Mouse (Mus musculus): ENCODE results near the gene Cd300lg. TPM values are rescaled to one million over a fixed set of nuclear protein-coding genes. Genes with fewer than 3 reads are reported as not detected.
A peak's percentile ranks its signal among the peaks of the same experiment; 100 is the strongest.

The Cd300lg gene
- polyA plus RNA-seq, 1 experiment from 2014 or later: 2.0 TPM

GRCm38 (mm10) chr11:102039487-102040137, 1.7 kb upstream of the Cd300lg start:
- peaks cover 6% of the 10 kb centered on the region; the same call in 1 of the 2 replicates for H3K4me1 ChIP-seq (ENCODE audit: control insufficient read depth, insufficient read depth, low read length)
- WGBS: 50% methylated on average over 13 of the region's 13 CpGs
- ATAC-seq: peak; percentile 24; the same call in 1 of the 2 replicates
- no peak overlapping the region for H3K9ac ChIP-seq (ENCODE audit: low read depth, low read length)
- no peaks in the 10 kb centered on the region for H3K27me3 ChIP-seq (replicated peaks; ENCODE audit: control insufficient read depth, insufficient read depth, low read length)
- no peak overlapping the region for H3K27ac ChIP-seq (ENCODE audit: low read length)
- no peak overlapping the region for H3K4me2 ChIP-seq (ENCODE audit: low read depth, low read length)
- H3K4me3 ChIP-seq (ENCODE audit: low read length): no peak overlapping the region
- H3K36me3 ChIP-seq (ENCODE audit: control insufficient read depth, insufficient read depth, low read length): no peaks in the 10 kb centered on the region
- H3K9me3 ChIP-seq (ENCODE audit: control insufficient read depth, low read length): no peaks in the 10 kb centered on the region

GRCm38 (mm10) chr11:102040138-102040524, 1.2 kb upstream of the Cd300lg start:
- no peak overlapping the region for H3K4me2 ChIP-seq (ENCODE audit: low read depth, low read length)
- no peak overlapping the region for H3K4me3 ChIP-seq (ENCODE audit: low read length)
- under 1% methylated on average over 9 of the region's 9 CpGs for WGBS

GRCm38 (mm10) chr11:102040646-102041045, 663 bp upstream of the Cd300lg start:
- Histone ChIP-seq H3K4me2 (ENCODE audit: low read depth, low read length) (no peak overlapping the region), H3K4me1 (ENCODE audit: control insufficient read depth, insufficient read depth, low read length) (peaks cover 6% of the 10 kb centered on the region; the same call in 1 of the 2 replicates), H3K9ac (ENCODE audit: low read depth, low read length) (no peak overlapping the region), H3K4me3 (ENCODE audit: low read length) (no peak overlapping the region), H3K27me3 (replicated peaks; ENCODE audit: control insufficient read depth, insufficient read depth, low read length) (no peaks in the 10 kb centered on the region), H3K9me3 (ENCODE audit: control insufficient read depth, low read length) (no peaks in the 10 kb centered on the region), H3K27ac (ENCODE audit: low read length) (no peak overlapping the region), H3K36me3 (ENCODE audit: control insufficient read depth, insufficient read depth, low read length) (no peaks in the 10 kb centered on the region)
- WGBS: 68% methylated on average over 4 of the region's 4 CpGs
- ATAC-seq: no peak

More at GRCm38 (mm10) chr11:102040138-102040524, 1.2 kb upstream of the Cd300lg start:
- Histone ChIP-seq H3K36me3 (ENCODE audit: control insufficient read depth, insufficient read depth, low read length) (no peaks in the 10 kb centered on the region), H3K27ac (ENCODE audit: low read length) (no peak overlapping the region), H3K27me3 (replicated peaks; ENCODE audit: control insufficient read depth, insufficient read depth, low read length) (no peaks in the 10 kb centered on the region), H3K4me1 (ENCODE audit: control insufficient read depth, insufficient read depth, low read length) (peaks cover 6% of the 10 kb centered on the region; the same call in 1 of the 2 replicates), H3K9ac (ENCODE audit: low read depth, low read length) (no peak overlapping the region), H3K9me3 (ENCODE audit: control insufficient read depth, low read length) (no peaks in the 10 kb centered on the region)
- ATAC-seq: peak; percentile 94

GRCm38 (mm10) chr11:102042971-102043370, 1.7 kb downstream of the Cd300lg start:
- Histone ChIP-seq H3K9ac (ENCODE audit: low read depth, low read length) (no peak overlapping the region), H3K27ac (ENCODE audit: low read length) (no peak overlapping the region), H3K4me1 (ENCODE audit: control insufficient read depth, insufficient read depth, low read length) (peaks cover 6% of the 10 kb centered on the region; the same call in 1 of the 2 replicates), H3K4me3 (ENCODE audit: low read length) (no peak overlapping the region), H3K36me3 (ENCODE audit: control insufficient read depth, insufficient read depth, low read length) (no peaks in the 10 kb centered on the region), H3K4me2 (ENCODE audit: low read depth, low read length) (no peak overlapping the region), H3K27me3 (replicated peaks; ENCODE audit: control insufficient read depth, insufficient read depth, low read length) (no peaks in the 10 kb centered on the region), H3K9me3 (ENCODE audit: control insufficient read depth, low read length) (no peaks in the 10 kb centered on the region)
- no peak for ATAC-seq
- WGBS: 92% methylated on average over 13 of the region's 14 CpGs

GRCm38 (mm10) chr11:102043381-102043780, 2.1 kb downstream of the Cd300lg start:
- no peaks in the 10 kb centered on the region for H3K36me3 ChIP-seq (ENCODE audit: control insufficient read depth, insufficient read depth, low read length)
- 88% methylated on average over 6 of the region's 6 CpGs for WGBS
- no peak for ATAC-seq

GRCm38 (mm10) chr11:102044691-102045212, 3.4 kb downstream of the Cd300lg start:
- Histone ChIP-seq H3K4me3 (ENCODE audit: low read length) (no peak overlapping the region), H3K27ac (ENCODE audit: low read length) (no peak overlapping the region), H3K36me3 (ENCODE audit: control insufficient read depth, insufficient read depth, low read length) (no peaks in the 10 kb centered on the region), H3K9me3 (ENCODE audit: control insufficient read depth, low read length) (no peaks in the 10 kb centered on the region), H3K4me2 (ENCODE audit: low read depth, low read length) (no peak overlapping the region), H3K4me1 (ENCODE audit: control insufficient read depth, insufficient read depth, low read length) (peaks cover 3% of the 10 kb centered on the region; the same call in 1 of the 2 replicates), H3K9ac (ENCODE audit: low read depth, low read length) (no peak overlapping the region), H3K27me3 (replicated peaks; ENCODE audit: control insufficient read depth, insufficient read depth, low read length) (no peaks in the 10 kb centered on the region)
- WGBS: 82% methylated on average over 7 of the region's 7 CpGs
- ATAC-seq: no peak

More at GRCm38 (mm10) chr11:102043381-102043780, 2.1 kb downstream of the Cd300lg start:
- H3K27ac ChIP-seq (ENCODE audit: low read length): no peak overlapping the region
- no peak overlapping the region for H3K4me3 ChIP-seq (ENCODE audit: low read length)
- H3K27me3 ChIP-seq (replicated peaks; ENCODE audit: control insufficient read depth, insufficient read depth, low read length): no peaks in the 10 kb centered on the region
- H3K4me1 ChIP-seq (ENCODE audit: control insufficient read depth, insufficient read depth, low read length): peaks cover 6% of the 10 kb centered on the region; the same call in 1 of the 2 replicates
- H3K9me3 ChIP-seq (ENCODE audit: control insufficient read depth, low read length): no peaks in the 10 kb centered on the region
- H3K4me2 ChIP-seq (ENCODE audit: low read depth, low read length): no peak overlapping the region
- no peak overlapping the region for H3K9ac ChIP-seq (ENCODE audit: low read depth, low read length)

- WGBS: 83% methylated on average over 9 of the region's 9 CpGs
- no peaks in the 10 kb centered on the region for H3K9me3 ChIP-seq (ENCODE audit: control insufficient read depth, low read length)
- no peaks in the 10 kb centered on the region for H3K4me1 ChIP-seq (ENCODE audit: control insufficient read depth, insufficient read depth, low read length)
- no peak overlapping the region for H3K27ac ChIP-seq (ENCODE audit: low read length)
- no peak overlapping the region for H3K9ac ChIP-seq (ENCODE audit: low read depth, low read length)
- no peaks in the 10 kb centered on the region for H3K36me3 ChIP-seq (ENCODE audit: control insufficient read depth, insufficient read depth, low read length)
- H3K4me2 ChIP-seq (ENCODE audit: low read depth, low read length): no peak overlapping the region
- no peak for ATAC-seq
- no peak overlapping the region for H3K4me3 ChIP-seq (ENCODE audit: low read length)
- H3K27me3 ChIP-seq (replicated peaks; ENCODE audit: control insufficient read depth, insufficient read depth, low read length): no peaks in the 10 kb centered on the region
Measured at GRCm38 (mm10) chr11:102046607-102047006, 5.3 kb downstream of the Cd300lg start.

GRCm38 (mm10) chr11:102049875-102050482, 8.7 kb downstream of the Cd300lg start:
- Histone ChIP-seq H3K9me3 (ENCODE audit: control insufficient read depth, low read length) (no peaks in the 10 kb centered on the region), H3K27ac (ENCODE audit: low read length) (no peak overlapping the region), H3K4me3 (ENCODE audit: low read length) (no peak overlapping the region), H3K4me1 (ENCODE audit: control insufficient read depth, insufficient read depth, low read length) (no peaks in the 10 kb centered on the region), H3K4me2 (ENCODE audit: low read depth, low read length) (no peak overlapping the region), H3K27me3 (replicated peaks; ENCODE audit: control insufficient read depth, insufficient read depth, low read length) (no peaks in the 10 kb centered on the region), H3K36me3 (ENCODE audit: control insufficient read depth, insufficient read depth, low read length) (no peaks in the 10 kb centered on the region), H3K9ac (ENCODE audit: low read depth, low read length) (no peak overlapping the region)
- ATAC-seq: no peak
- 58% methylated on average over 14 of the region's 14 CpGs for WGBS

- H3K4me2 ChIP-seq (ENCODE audit: low read depth, low read length): no peak overlapping the region
- H3K9me3 ChIP-seq (ENCODE audit: control insufficient read depth, low read length): no peaks in the 10 kb centered on the region
- H3K27me3 ChIP-seq (replicated peaks; ENCODE audit: control insufficient read depth, insufficient read depth, low read length): no peaks in the 10 kb centered on the region
- ATAC-seq: no peak
- H3K4me1 ChIP-seq (ENCODE audit: control insufficient read depth, insufficient read depth, low read length): no peaks in the 10 kb centered on the region
- no peak overlapping the region for H3K9ac ChIP-seq (ENCODE audit: low read depth, low read length)
- 60% methylated on average over 4 of the region's 4 CpGs for WGBS
- H3K4me3 ChIP-seq (ENCODE audit: low read length): no peak overlapping the region
- H3K27ac ChIP-seq (ENCODE audit: low read length): peak overlapping the region; percentile 50; the same call in 1 of the 2 replicates
- no peaks in the 10 kb centered on the region for H3K36me3 ChIP-seq (ENCODE audit: control insufficient read depth, insufficient read depth, low read length)
Measured at GRCm38 (mm10) chr11:102051541-102051940, 10.2 kb downstream of the Cd300lg start.

All from intestine, embryonic 16.5 days (tissue).